Mouse (Mus musculus): Measurements from ENCODE around the gene Platr25. TPM values are rescaled to one million over a fixed set of nuclear protein-coding genes. Genes with fewer than 3 reads are reported as not detected.
A peak's percentile ranks its signal among the peaks of the same experiment; 100 is the strongest.
"Not testable (repeated sequence)": the region's sequence is repeated elsewhere in the genome, so short reads cannot be mapped to it uniquely, and the experiment has no call there.

The Platr25 gene
- polyA plus RNA-seq, 1 experiment from 2014 or later = 32.5 TPM

DNA sequence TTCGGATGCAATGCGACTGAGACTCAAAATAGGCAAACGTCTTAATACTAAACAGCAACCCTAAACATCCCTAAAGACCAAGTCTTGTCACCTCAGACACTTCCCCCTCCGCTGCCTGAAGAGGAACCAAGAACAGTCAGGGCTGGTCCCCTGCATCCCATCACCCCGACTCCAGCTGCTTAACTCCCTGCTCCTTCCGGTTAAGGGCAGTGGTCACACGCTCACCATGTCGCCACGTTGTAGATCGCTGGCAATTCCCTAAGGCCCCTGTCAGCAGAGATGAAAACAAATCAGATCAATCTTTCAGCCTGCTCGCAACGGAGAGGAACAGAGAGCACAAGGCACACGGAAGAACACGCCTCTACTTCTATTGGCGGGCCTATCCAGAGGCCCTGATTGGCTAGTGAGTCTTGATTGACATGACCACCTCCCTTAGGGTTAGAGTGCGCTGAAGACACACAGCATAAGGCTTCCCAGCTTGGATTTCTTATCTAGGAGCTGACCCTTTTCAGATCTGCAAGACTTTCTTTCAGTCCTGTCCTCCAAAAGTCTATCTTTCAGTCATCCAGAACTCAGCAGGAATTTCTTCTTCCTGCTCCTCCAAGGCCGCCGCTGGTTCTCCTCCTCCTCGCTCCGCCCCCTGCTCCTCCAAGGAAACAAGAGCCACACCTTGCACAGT lies 75.8 kb downstream of the Platr25 start:
- H3K4me1 ChIP-seq (ENCODE audit: control insufficient read depth, insufficient read depth, low read length) = not testable (repeated sequence)
- peak overlapping the region; percentile 47; the same call in 1 of the 2 replicates for H3K9ac ChIP-seq (ENCODE audit: low read depth, low read length)

DNA sequence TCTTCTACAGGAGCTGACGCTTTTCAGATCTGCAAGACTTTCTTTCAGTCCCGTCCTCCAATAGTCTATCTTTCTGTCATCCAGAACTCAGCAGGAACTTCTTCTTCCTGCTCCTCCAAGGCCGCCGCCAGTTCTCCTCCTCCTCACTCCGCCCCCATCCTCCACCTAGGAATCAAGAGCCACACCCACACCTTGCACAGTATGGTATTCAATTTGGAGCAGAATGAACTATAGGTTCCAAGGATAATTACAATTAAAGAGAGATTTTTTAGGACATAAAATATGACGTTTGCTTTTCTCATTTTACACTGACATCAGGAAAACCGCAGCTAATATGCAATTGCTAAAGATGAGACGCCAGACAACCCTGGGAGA lies 107.2 kb downstream of the Platr25 start:
- 24% methylated on average over 8 of the region's 8 CpGs for WGBS

More for the DNA sequence above, 75.8 kb downstream of the Platr25 start:
- peak overlapping the region; percentile 45 for H3K4me3 ChIP-seq (ENCODE audit: low read length)
- peaks cover 11% of the 10 kb centered on the region for H3K9me3 ChIP-seq (ENCODE audit: control insufficient read depth, low read length)
- H3K36me3 ChIP-seq (ENCODE audit: control insufficient read depth, insufficient read depth, low read length); H3K27me3 ChIP-seq (ENCODE audit: control insufficient read depth, insufficient read depth, low read length); H3K27ac ChIP-seq (ENCODE audit: low read depth, low read length): not testable (repeated sequence)
- WGBS = 2% methylated on average over 15 of the region's 20 CpGs
- peak; percentile 100 for ATAC-seq (ENCODE audit: low FRiP score, low TSS enrichment)
- H3K4me2 ChIP-seq (replicated peaks; ENCODE audit: low read depth, low read length) = peak overlapping the region; percentile 32

DNA sequence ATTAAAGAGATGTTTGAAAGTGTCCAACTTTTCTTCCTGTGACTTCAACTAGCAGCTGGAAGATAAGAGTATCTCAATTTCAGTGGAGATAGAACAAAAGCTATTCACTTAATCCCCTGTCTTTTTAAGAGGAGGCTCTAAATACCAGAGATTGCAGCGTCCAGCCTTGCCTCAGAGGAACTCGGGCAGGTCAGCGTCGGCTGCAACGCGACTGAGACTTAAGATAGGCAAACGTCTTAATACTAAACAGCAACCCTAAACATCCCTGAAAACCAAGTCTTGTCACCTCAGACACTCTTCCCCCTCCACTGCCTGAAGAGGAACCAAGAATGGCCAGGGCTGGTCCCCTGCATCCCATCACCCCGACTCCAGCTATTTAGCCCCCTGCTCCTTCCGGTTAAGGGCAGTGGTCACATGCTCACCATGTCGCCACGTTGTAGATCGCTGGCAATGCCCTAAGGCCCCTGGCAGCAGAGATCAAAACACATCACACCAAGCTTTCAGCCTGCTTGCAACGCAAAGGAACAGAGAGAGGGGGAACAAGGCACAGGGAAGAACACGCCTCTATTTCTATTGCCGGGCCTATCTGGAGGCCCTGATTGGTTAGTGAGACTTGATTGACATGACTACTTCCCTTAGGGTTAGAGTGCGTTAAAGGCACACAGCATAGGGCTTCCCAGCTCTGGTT lies 107.7 kb downstream of the Platr25 start:
- not testable (repeated sequence) for H3K9me3 ChIP-seq (ENCODE audit: control insufficient read depth, low read length); H3K27me3 ChIP-seq (ENCODE audit: control insufficient read depth, insufficient read depth, low read length); H3K27ac ChIP-seq (ENCODE audit: low read depth, low read length); H3K36me3 ChIP-seq (ENCODE audit: control insufficient read depth, insufficient read depth, low read length); H3K4me1 ChIP-seq (ENCODE audit: control insufficient read depth, insufficient read depth, low read length)
- peak; percentile 100 for ATAC-seq (ENCODE audit: low FRiP score, low TSS enrichment)
- Histone ChIP-seq H3K9ac (ENCODE audit: low read depth, low read length) (peak overlapping the region; percentile 63), H3K4me2 (replicated peaks; ENCODE audit: low read depth, low read length) (peak overlapping the region; percentile 38), H3K4me3 (ENCODE audit: low read length) (peak overlapping the region; percentile 56)
- WGBS = under 1% methylated on average over 16 of the region's 16 CpGs

More for the DNA sequence above, 107.2 kb downstream of the Platr25 start:
- no peaks in the 10 kb centered on the region for H3K27me3 ChIP-seq (ENCODE audit: control insufficient read depth, insufficient read depth, low read length)
- H3K9me3 ChIP-seq (ENCODE audit: control insufficient read depth, low read length) = peaks cover 8% of the 10 kb centered on the region; the same call in 1 of the 2 replicates
- peak overlapping the region; percentile 56 for H3K4me3 ChIP-seq (ENCODE audit: low read length)
- peak overlapping the region; percentile 38 for H3K4me2 ChIP-seq (replicated peaks; ENCODE audit: low read depth, low read length)
- peak; percentile 90 for ATAC-seq (ENCODE audit: low FRiP score, low TSS enrichment)
- H3K9ac ChIP-seq (ENCODE audit: low read depth, low read length) = peak overlapping the region; percentile 63; the same call in 1 of the 2 replicates
- no peaks in the 10 kb centered on the region for H3K4me1 ChIP-seq (ENCODE audit: control insufficient read depth, insufficient read depth, low read length)
- no peak overlapping the region for H3K27ac ChIP-seq (ENCODE audit: low read depth, low read length)
- H3K36me3 ChIP-seq (ENCODE audit: control insufficient read depth, insufficient read depth, low read length) = no peaks in the 10 kb centered on the region

DNA sequence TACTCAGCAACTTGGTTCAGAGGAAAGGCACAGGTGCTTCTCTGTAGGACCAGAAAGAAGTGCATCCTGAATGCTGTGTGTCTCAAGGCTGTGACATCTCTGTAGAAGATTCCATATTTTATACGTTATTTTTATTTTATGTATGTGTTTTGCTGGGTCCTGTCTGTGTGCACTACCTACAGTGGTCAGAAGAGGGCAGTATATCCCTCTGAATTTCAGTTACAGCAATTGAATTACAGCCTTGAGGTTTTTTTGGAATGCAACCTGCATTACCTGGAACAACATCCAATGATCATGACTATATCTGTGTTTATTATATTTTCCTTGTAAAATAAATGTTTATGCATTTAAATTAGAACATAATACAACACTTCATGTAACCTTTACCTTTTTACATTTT lies 133.4 kb downstream of the Platr25 start:
- H3K27me3 ChIP-seq (ENCODE audit: control insufficient read depth, insufficient read depth, low read length); H3K4me2 ChIP-seq (replicated peaks; ENCODE audit: low read depth, low read length); H3K9ac ChIP-seq (ENCODE audit: low read depth, low read length); H3K36me3 ChIP-seq (ENCODE audit: control insufficient read depth, insufficient read depth, low read length); H3K4me3 ChIP-seq (ENCODE audit: low read length); H3K9me3 ChIP-seq (ENCODE audit: control insufficient read depth, low read length); H3K4me1 ChIP-seq (ENCODE audit: control insufficient read depth, insufficient read depth, low read length); H3K27ac ChIP-seq (ENCODE audit: low read depth, low read length); ATAC-seq (ENCODE audit: low FRiP score, low TSS enrichment): not testable (repeated sequence)
- WGBS = 34% methylated on average over 1 of the region's 1 CpGs

DNA sequence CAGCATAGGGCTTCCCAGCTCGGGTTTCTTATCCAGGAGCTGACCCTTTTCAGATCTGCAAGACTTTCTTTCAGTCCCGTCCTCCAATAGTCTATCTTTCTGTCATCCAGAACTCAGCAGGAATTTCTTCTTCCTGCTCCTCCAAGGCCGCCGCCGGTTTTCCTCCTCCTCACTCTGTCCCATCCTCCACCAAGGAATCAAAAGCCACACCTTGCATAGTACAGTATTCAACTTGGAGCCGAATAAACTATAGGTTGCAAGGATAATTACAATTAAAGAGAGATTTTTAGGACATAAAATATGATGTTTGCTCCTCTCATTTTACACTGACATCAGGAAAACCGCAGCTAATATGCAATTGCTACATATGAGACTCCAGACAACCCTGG lies 136.2 kb downstream of the Platr25 start:
- not testable (repeated sequence) for H3K4me1 ChIP-seq (ENCODE audit: control insufficient read depth, insufficient read depth, low read length); H3K9me3 ChIP-seq (ENCODE audit: control insufficient read depth, low read length); H3K27ac ChIP-seq (ENCODE audit: low read depth, low read length); H3K27me3 ChIP-seq (ENCODE audit: control insufficient read depth, insufficient read depth, low read length); H3K36me3 ChIP-seq (ENCODE audit: control insufficient read depth, insufficient read depth, low read length)
- H3K4me3 ChIP-seq (ENCODE audit: low read length) = peak overlapping the region; percentile 39
- WGBS = 5% methylated on average over 7 of the region's 7 CpGs
- peak overlapping the region; percentile 18; the same call in 1 of the 2 replicates for H3K9ac ChIP-seq (ENCODE audit: low read depth, low read length)
- peak overlapping the region; percentile 35 for H3K4me2 ChIP-seq (replicated peaks; ENCODE audit: low read depth, low read length)
- peak; percentile 76; the same call in 1 of the 2 replicates for ATAC-seq (ENCODE audit: low FRiP score, low TSS enrichment)

DNA sequence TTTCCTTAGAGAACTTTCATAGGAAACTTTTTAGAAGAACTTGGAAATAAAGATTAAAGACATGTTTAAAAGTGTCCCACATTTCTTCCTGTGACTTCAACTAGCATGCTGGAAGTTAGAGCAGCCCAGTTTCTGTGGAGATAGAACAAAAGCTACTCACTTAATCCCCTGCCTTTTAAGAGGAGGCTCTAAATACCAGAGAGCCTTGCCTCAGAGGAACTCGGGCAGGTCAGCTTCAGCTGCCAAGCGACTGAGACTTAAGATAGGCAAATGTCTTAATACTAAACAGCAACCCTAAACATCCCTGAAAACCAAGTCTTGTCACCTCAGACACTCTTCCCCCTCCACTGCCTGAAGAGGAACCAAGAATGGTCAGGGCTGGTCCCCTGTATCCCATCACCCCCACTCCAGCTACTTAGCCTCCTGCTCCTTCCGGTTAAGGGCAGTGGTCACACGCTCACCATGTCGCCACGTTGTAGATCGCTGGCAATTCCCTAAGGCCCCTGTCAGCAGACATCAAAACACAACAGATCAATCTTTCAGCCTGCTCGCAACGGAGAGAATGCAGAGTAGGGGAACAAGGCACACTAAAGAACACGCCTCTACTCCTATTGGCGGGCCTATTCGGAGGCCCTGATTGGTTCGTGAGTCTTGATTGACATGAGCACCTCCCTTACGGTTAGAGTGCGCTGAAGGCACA lies 136.8 kb downstream of the Platr25 start, which contains the start of gene 6720489N17Rik:
6720489N17Rik (minus strand) TSS at position 606 of the 700 bp plus-strand sequence.
- not testable (repeated sequence) for H3K27ac ChIP-seq (ENCODE audit: low read depth, low read length); H3K27me3 ChIP-seq (ENCODE audit: control insufficient read depth, insufficient read depth, low read length); H3K9me3 ChIP-seq (ENCODE audit: control insufficient read depth, low read length); H3K4me1 ChIP-seq (ENCODE audit: control insufficient read depth, insufficient read depth, low read length); H3K36me3 ChIP-seq (ENCODE audit: control insufficient read depth, insufficient read depth, low read length)
- Histone ChIP-seq H3K9ac (ENCODE audit: low read depth, low read length) (peak within 1 kb of the TSS; percentile 35; the same call in 1 of the 2 replicates), H3K4me2 (replicated peaks; ENCODE audit: low read depth, low read length) (peak within 1 kb of the TSS; percentile 35), H3K4me3 (ENCODE audit: low read length) (peak within 1 kb of the TSS; percentile 39)
- ATAC-seq (ENCODE audit: low FRiP score, low TSS enrichment) = peak; percentile 100
- WGBS = 1% methylated on average over 15 of the region's 15 CpGs

MicroRNAs within 50 kb of the gene (microRNA counts, 519-probe panel; counts per million panel counts)
- microRNA mmu-miR-713 = not detected

Small RNA genes lying within 50 kb of the gene (microRNA-seq; reads per million reads assigned to microRNA genes)
- not detected for gene Gm24020
- not detected for gene Gm24588
- not detected for gene Mir713

Other genes with a start within 250 kb of the Platr25 start
- gene Zfp935, start 202.2 kb downstream of the Platr25 start, polyA plus RNA-seq (2014; fragmentation: Nextera tagmentation; extraction: Ambion mirVana) = 0.27 and 0.58 TPM in 2 replicates
- 24.7 and 27.6 TPM in 2 replicates for gene Zfp934, start 189.5 kb downstream of the Platr25 start, polyA plus RNA-seq (2014; fragmentation: Nextera tagmentation; extraction: Ambion mirVana)
- 16.6 and 20.0 TPM in 2 replicates for gene 6720489N17Rik, start 136.5 kb downstream of the Platr25 start, polyA plus RNA-seq (2014; fragmentation: Nextera tagmentation; extraction: Ambion mirVana)
- gene Gm5141, start 25.1 kb upstream of the Platr25 start, polyA plus RNA-seq (2014; fragmentation: Nextera tagmentation; extraction: Ambion mirVana) = 13.7 and 14.7 TPM in 2 replicates
- gene Fbp2, start 97.7 kb upstream of the Platr25 start, polyA plus RNA-seq (2014; fragmentation: Nextera tagmentation; extraction: Ambion mirVana) = 1.7 and 5.9 TPM in 2 replicates
- 1.8 and 3.9 TPM in 2 replicates for gene Fbp1, start 127.6 kb upstream of the Platr25 start, polyA plus RNA-seq (2014; fragmentation: Nextera tagmentation; extraction: Ambion mirVana)
- gene 2010111I01Rik, start 204.2 kb upstream of the Platr25 start, polyA plus RNA-seq (2014; fragmentation: Nextera tagmentation; extraction: Ambion mirVana) = 132 and 153 TPM in 2 replicates